In genomic region chr15:74146260-74146561, GRCm38 (mm10) we compare ENCODE assay signal across 26 mouse cellular contexts.
DNase-seq lines count a peak whose midpoint lies in the region; ATAC-seq lines count a peak whose summit lies in the region.
"Had no signal": no experiment of that assay in that cellular context is flagged by ENCODE, and none has a peak within 500 bp of the region (broad histone marks: within the 10 kb centered on the region; RNA-seq: fewer than 3 reads in every experiment).

No protein-coding gene starts in this region.

- H3K4me2 ChIP-seq in forebrain, embryonic 14.5 days (ENCODE audit: low read length), result no peak overlapping the region
- H3K4me2 ChIP-seq in midbrain, embryonic 16.5 days (ENCODE audit: low read length), result no peak overlapping the region
- H3K4me2 ChIP-seq: embryonic facial prominence, embryonic 12.5 days; heart, embryonic 15.5 days; limb, embryonic 13.5 days; liver, embryonic 12.5 days; neural tube, embryonic 12.5 days had no signal

- WGBS in forebrain, embryonic 14.5 days, result 12% methylated on average over 10 of the region's 10 CpGs
- WGBS in midbrain, embryonic 16.5 days, result 26% methylated on average over 10 of the region's 10 CpGs

- no peaks in the 10 kb centered on the region for H3K9me3 ChIP-seq in forebrain, embryonic 14.5 days (replicated peaks; ENCODE audit: control insufficient read depth, low read length)
- no peaks in the 10 kb centered on the region for H3K9me3 ChIP-seq in midbrain, embryonic 16.5 days (replicated peaks; ENCODE audit: control insufficient read depth, low read length, poor library complexity, severe bottlenecking)
- H3K9me3 ChIP-seq: embryonic facial prominence, embryonic 12.5 days; heart, embryonic 15.5 days; limb, embryonic 13.5 days; liver, embryonic 12.5 days; neural tube, embryonic 12.5 days had no signal

- peaks cover 23% of the 10 kb centered on the region for H3K4me1 ChIP-seq in forebrain, embryonic 14.5 days (ENCODE audit: control insufficient read depth, insufficient read depth, low read length)
- peaks cover 7% of the 10 kb centered on the region; the same call in 1 of the 2 replicates for H3K4me1 ChIP-seq in midbrain, embryonic 16.5 days (ENCODE audit: control insufficient read depth, insufficient read depth, low read length)
- H3K4me1 ChIP-seq: embryonic facial prominence, embryonic 12.5 days; heart, embryonic 15.5 days; limb, embryonic 13.5 days; liver, embryonic 12.5 days had no signal

- intact Hi-C loops in left cerebral cortex, postnatal 4 days (cut with DNase I), result loop anchor here (10.0 kb wide), 1 partner anchor 141 kb away; no protein-coding TSS in a partner anchor
- intact Hi-C loops in left cerebral cortex, postnatal 25 days (cut with DNase I), result no loop called here

- H3K36me3 ChIP-seq in forebrain, embryonic 14.5 days (ENCODE audit: control insufficient read depth, insufficient read depth, low read length), result no peaks in the 10 kb centered on the region
- no peaks in the 10 kb centered on the region for H3K36me3 ChIP-seq in midbrain, embryonic 16.5 days (ENCODE audit: control insufficient read depth, insufficient read depth, low read length)
- H3K36me3 ChIP-seq: embryonic facial prominence, embryonic 12.5 days; G1E; heart, embryonic 15.5 days; limb, embryonic 13.5 days; liver, embryonic 12.5 days; neural tube, embryonic 12.5 days had no signal

- no peaks in the 10 kb centered on the region for H3K27me3 ChIP-seq in forebrain, embryonic 14.5 days (replicated peaks; ENCODE audit: control insufficient read depth, insufficient read depth, low read length)
- H3K27me3 ChIP-seq in midbrain, embryonic 16.5 days (ENCODE audit: control insufficient read depth, insufficient read depth, low read depth, low read length), result no peaks in the 10 kb centered on the region
- H3K27me3 ChIP-seq: CH12.LX; embryonic facial prominence, embryonic 12.5 days; liver, embryonic 12.5 days; Patski had no signal

- no peak overlapping the region for H3K4me3 ChIP-seq in forebrain, embryonic 14.5 days (ENCODE audit: low read depth, low read length)
- no peak overlapping the region for H3K4me3 ChIP-seq in midbrain, embryonic 16.5 days (ENCODE audit: low read depth, low read length)
- H3K4me3 ChIP-seq: embryonic facial prominence, embryonic 12.5 days; gastrocnemius, adult 2 months; heart, embryonic 15.5 days; limb, embryonic 13.5 days; liver, embryonic 12.5 days; neural tube, embryonic 12.5 days had no signal

- DNase-seq in left cerebral cortex, postnatal 4 days, result peak; percentile 28
- no peak for DNase-seq in left cerebral cortex, postnatal 25 days (ENCODE audit: low spot score in 2 of 2)
- peak; percentile 34 for DNase-seq in right cerebral cortex, postnatal 4 days
- no peak for DNase-seq in right cerebral cortex, postnatal 10 days (ENCODE audit: low spot score in 2 of 2)
- peak; percentile 60 for DNase-seq in forebrain, embryonic 14.5 days (ENCODE audit: low spot score)
- no peak for DNase-seq in kidney, postnatal 36 days
- DNase-seq in layer of hippocampus, postnatal 10 days (ENCODE audit: low spot score in 2 of 2), result no peak
- DNase-seq: B cell, adult 2 months; cerebellum, adult 11 months; gastrocnemius, adult 2 months; heart, postnatal 36 days; kidney, adult 18-20 months; kidney, postnatal 10 days; layer of hippocampus, postnatal 36 days; lung, adult 2 months; right cerebral cortex, adult 18-20 months had no signal

- ATAC-seq in forebrain, embryonic 14.5 days, result peak; percentile 67
- ATAC-seq in midbrain, embryonic 16.5 days, result peak; percentile 9; the same call in 1 of the 2 replicates
- ATAC-seq: inflammation-experienced regulatory T-cells, adult 6 months; liver, embryonic 12.5 days; Patski had no signal

- no peak overlapping the region for H3K9ac ChIP-seq in forebrain, embryonic 14.5 days (ENCODE audit: low read length)
- no peak overlapping the region for H3K9ac ChIP-seq in midbrain, embryonic 16.5 days (ENCODE audit: low read depth, low read length)
- H3K9ac ChIP-seq: embryonic facial prominence, embryonic 12.5 days; heart, embryonic 15.5 days; limb, embryonic 13.5 days; liver, embryonic 12.5 days; neural tube, embryonic 12.5 days had no signal

- peak overlapping the region; percentile 49 for H3K27ac ChIP-seq in forebrain, embryonic 14.5 days (ENCODE audit: low read depth, low read length)
- no peak overlapping the region for H3K27ac ChIP-seq in midbrain, embryonic 16.5 days (ENCODE audit: low read length)
- H3K27ac ChIP-seq: embryonic facial prominence, embryonic 12.5 days; gastrocnemius, adult 2 months; heart, embryonic 15.5 days; limb, embryonic 13.5 days; liver, embryonic 12.5 days; neural tube, embryonic 12.5 days had no signal

Comparison
In these comparisons a context has a peak if more than half of its experiments do, and no peak if none do; other contexts are left out.
1. DNase-seq: peak in left cerebral cortex, postnatal 4 days (single experiment), right cerebral cortex, postnatal 4 days (single experiment) and forebrain, embryonic 14.5 days (single experiment); none in left cerebral cortex, postnatal 25 days (0 of 2), right cerebral cortex, postnatal 10 days (0 of 2), kidney, postnatal 36 days (0 of 2) and layer of hippocampus, postnatal 10 days (0 of 2).